Mouse (Mus musculus): ENCODE data around the gene Fgfr2. TPM values are rescaled to one million over a fixed set of nuclear protein-coding genes. Genes with fewer than 3 reads are reported as not detected.

The Fgfr2 gene
- polyA plus RNA-seq, 1 experiment, result 0.17 TPM

DNA sequence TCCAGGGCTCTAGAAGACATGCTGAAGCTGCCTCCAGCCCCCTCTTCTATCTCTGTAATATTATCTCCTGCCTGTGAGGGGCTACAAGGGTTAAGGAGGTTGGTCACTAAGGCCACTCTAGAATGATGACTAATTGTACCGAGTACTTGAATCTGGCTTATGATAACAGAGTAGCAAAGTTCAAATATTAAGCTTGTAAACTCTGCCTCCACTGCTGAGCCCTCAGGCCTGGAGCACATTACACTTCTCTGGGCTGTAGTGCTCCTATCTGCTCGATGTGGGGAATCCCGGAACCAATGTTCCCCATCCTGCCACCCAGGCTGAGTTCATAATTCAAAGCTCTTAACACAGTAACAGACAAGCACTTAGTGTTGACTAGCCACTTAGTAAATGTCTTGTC lies 2806.9 kb downstream of the Fgfr2 start:
- Histone ChIP-seq H3ac (ENCODE audit: control insufficient read depth, insufficient read length) (no peak overlapping the region), H3K79me2 (ENCODE audit: control insufficient read depth, insufficient read depth) (no peaks in the 10 kb centered on the region), H3K4me3 (no peak overlapping the region), H3K4me2 (ENCODE audit: low read depth) (no peak overlapping the region), H3K36me3 (ENCODE audit: control insufficient read depth, insufficient read depth) (no peaks in the 10 kb centered on the region), H3K27me3 (ENCODE audit: control insufficient read depth, insufficient read depth, insufficient read length) (peaks cover 15% of the 10 kb centered on the region)
- no peak for TF ChIP-seq MAX (IDR thresholded peaks at IDR 0.05; ENCODE audit: low read depth)
- no peak for TF ChIP-seq SRF (IDR thresholded peaks at IDR 0.05; ENCODE audit: control insufficient read depth, insufficient read length, low read depth)
- no peak for TF ChIP-seq CEBPB (IDR thresholded peaks at IDR 0.05; ENCODE audit: insufficient read depth, poor library complexity, severe bottlenecking)
- TF ChIP-seq E2F4 (IDR thresholded peaks at IDR 0.05; ENCODE audit: insufficient read depth), result no peak
- no peak for TF ChIP-seq POLR2AphosphoS2 (IDR thresholded peaks at IDR 0.05; ENCODE audit: insufficient read length, low read depth)
- TF ChIP-seq REST (IDR thresholded peaks at IDR 0.05; ENCODE audit: insufficient read depth, insufficient read length), result no peak
- no peak for TF ChIP-seq TCF12 (IDR thresholded peaks at IDR 0.05; ENCODE audit: insufficient read depth, poor library complexity, severe bottlenecking)
- TF ChIP-seq USF1 (IDR thresholded peaks at IDR 0.05; ENCODE audit: low read depth), result no peak
- TF ChIP-seq TCF3 (IDR thresholded peaks at IDR 0.05; ENCODE audit: insufficient read length, low read depth), result no peak

DNA sequence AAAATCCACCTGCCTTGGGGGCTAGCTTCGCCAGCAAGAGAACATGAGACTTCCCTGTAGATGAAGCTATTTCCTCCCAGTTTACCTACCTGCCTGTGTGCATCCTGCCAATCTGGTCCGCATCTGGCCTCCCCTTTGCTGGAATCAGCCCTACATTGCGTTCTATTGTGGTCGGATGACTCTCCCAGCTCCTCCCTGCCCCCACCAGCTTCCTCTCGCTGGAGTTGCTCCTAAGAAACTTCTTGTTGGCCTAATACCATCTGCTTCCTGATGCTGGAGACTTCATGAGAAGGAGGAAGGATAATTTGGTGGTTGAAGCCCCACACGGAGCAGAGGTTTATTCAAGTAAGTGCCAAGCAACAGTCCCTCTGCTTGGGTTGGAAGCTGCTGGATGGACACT lies 2807.9 kb downstream of the Fgfr2 start:
- Histone ChIP-seq H3K27me3 (ENCODE audit: control insufficient read depth, insufficient read depth, insufficient read length) (peaks cover 15% of the 10 kb centered on the region), H3K79me2 (ENCODE audit: control insufficient read depth, insufficient read depth) (no peaks in the 10 kb centered on the region)
- TF ChIP-seq USF1 (IDR thresholded peaks at IDR 0.05; ENCODE audit: low read depth), result no peak
- no peak for TF ChIP-seq SRF (IDR thresholded peaks at IDR 0.05; ENCODE audit: control insufficient read depth, insufficient read length, low read depth)
- TF ChIP-seq TCF3 (IDR thresholded peaks at IDR 0.05; ENCODE audit: insufficient read length, low read depth), result no peak
- TF ChIP-seq MYOG (IDR thresholded peaks at IDR 0.05; ENCODE audit: control insufficient read depth in 1 of 3, insufficient read depth in 1 of 3, insufficient read length in 2 of 3, low read depth in 2 of 3), result no peak
- TF ChIP-seq CEBPB (IDR thresholded peaks at IDR 0.05; ENCODE audit: insufficient read depth, poor library complexity, severe bottlenecking), result no peak
- no peak for TF ChIP-seq MAX (IDR thresholded peaks at IDR 0.05; ENCODE audit: low read depth)
- TF ChIP-seq REST (IDR thresholded peaks at IDR 0.05; ENCODE audit: insufficient read depth, insufficient read length), result no peak
- no peak for TF ChIP-seq POLR2AphosphoS2 (IDR thresholded peaks at IDR 0.05; ENCODE audit: insufficient read length, low read depth)
- no peak for TF ChIP-seq E2F4 (IDR thresholded peaks at IDR 0.05; ENCODE audit: insufficient read depth)
- TF ChIP-seq POLR2A (IDR thresholded peaks at IDR 0.05; ENCODE audit: insufficient read length, low read depth), result no peak
- TF ChIP-seq MYOD1 (IDR thresholded peaks at IDR 0.05; ENCODE audit: control insufficient read depth in 1 of 3, insufficient read length in 2 of 3, low read depth in 2 of 3), result no peak
- no peak for TF ChIP-seq TCF12 (IDR thresholded peaks at IDR 0.05; ENCODE audit: insufficient read depth, poor library complexity, severe bottlenecking)

DNA sequence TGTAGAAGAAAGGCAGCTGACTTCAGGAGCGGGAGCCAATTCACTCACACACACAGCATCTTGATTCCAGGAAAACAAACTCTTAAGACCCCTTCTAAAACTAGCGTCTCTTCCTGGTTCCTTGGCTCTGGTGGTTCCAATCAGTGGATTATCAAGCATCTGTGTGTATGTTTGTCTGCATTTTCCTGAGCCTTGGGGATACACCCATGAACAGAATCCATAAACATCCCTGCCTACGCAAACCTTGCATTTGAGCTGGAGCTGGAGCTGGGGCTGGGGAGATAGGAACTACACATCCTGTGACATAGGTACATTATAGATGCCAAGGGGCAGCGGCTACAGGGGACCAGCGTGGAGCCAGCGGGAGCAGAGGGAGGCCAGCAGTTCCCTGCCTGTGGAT lies 2808.5 kb downstream of the Fgfr2 start:
- Histone ChIP-seq H3K4me2 (ENCODE audit: low read depth) (no peak overlapping the region), H3K36me3 (ENCODE audit: control insufficient read depth, insufficient read depth) (no peaks in the 10 kb centered on the region), H3K79me2 (ENCODE audit: control insufficient read depth, insufficient read depth) (no peaks in the 10 kb centered on the region), H3ac (ENCODE audit: control insufficient read depth, insufficient read length) (no peak overlapping the region), H3K4me3 (no peak overlapping the region), H3K27me3 (ENCODE audit: control insufficient read depth, insufficient read depth, insufficient read length) (peaks cover 15% of the 10 kb centered on the region)
- TF ChIP-seq SRF (IDR thresholded peaks at IDR 0.05; ENCODE audit: control insufficient read depth, insufficient read length, low read depth), result no peak
- TF ChIP-seq USF1 (IDR thresholded peaks at IDR 0.05; ENCODE audit: low read depth), result no peak
- TF ChIP-seq MAX (IDR thresholded peaks at IDR 0.05; ENCODE audit: low read depth), result no peak
- no peak for TF ChIP-seq CEBPB (IDR thresholded peaks at IDR 0.05; ENCODE audit: insufficient read depth, poor library complexity, severe bottlenecking)
- no peak for TF ChIP-seq TCF12 (IDR thresholded peaks at IDR 0.05; ENCODE audit: insufficient read depth, poor library complexity, severe bottlenecking)
- TF ChIP-seq MYOD1 (IDR thresholded peaks at IDR 0.05; ENCODE audit: control insufficient read depth in 1 of 3, insufficient read length in 2 of 3, low read depth in 2 of 3), result no peak
- TF ChIP-seq TCF3 (IDR thresholded peaks at IDR 0.05; ENCODE audit: insufficient read length, low read depth), result no peak
- TF ChIP-seq POLR2A (IDR thresholded peaks at IDR 0.05; ENCODE audit: insufficient read length, low read depth), result no peak
- no peak for TF ChIP-seq POLR2AphosphoS2 (IDR thresholded peaks at IDR 0.05; ENCODE audit: insufficient read length, low read depth)
- no peak for TF ChIP-seq E2F4 (IDR thresholded peaks at IDR 0.05; ENCODE audit: insufficient read depth)
- no peak for TF ChIP-seq MYOG (IDR thresholded peaks at IDR 0.05; ENCODE audit: control insufficient read depth in 1 of 3, insufficient read depth in 1 of 3, insufficient read length in 2 of 3, low read depth in 2 of 3)
- no peak for TF ChIP-seq REST (IDR thresholded peaks at IDR 0.05; ENCODE audit: insufficient read depth, insufficient read length)

More for the DNA sequence above, 2807.9 kb downstream of the Fgfr2 start:
- Histone ChIP-seq H3K4me2 (ENCODE audit: low read depth) (no peak overlapping the region), H3K36me3 (ENCODE audit: control insufficient read depth, insufficient read depth) (no peaks in the 10 kb centered on the region), H3K4me3 (no peak overlapping the region), H3ac (ENCODE audit: control insufficient read depth, insufficient read length) (no peak overlapping the region)

DNA sequence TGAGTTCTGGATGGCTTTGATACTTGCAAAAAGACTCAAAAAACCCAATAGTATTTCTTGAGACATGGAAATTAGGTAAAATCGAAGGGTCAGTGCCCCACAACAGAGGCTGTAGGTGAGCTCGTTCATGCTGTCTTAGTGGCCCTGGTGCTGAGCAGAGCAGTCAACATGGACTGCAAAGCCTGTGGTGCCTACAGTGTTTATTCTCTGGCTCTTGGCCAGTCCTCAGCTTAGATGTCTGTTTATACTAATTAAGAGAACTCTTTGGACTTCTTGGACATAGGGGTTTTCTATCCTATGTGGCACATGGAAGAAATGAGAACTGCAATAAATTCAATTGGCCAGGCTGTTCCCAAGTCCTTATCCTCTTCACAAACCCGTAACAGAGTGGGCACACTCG lies 2811.8 kb downstream of the Fgfr2 start:
- Histone ChIP-seq H3K36me3 (ENCODE audit: control insufficient read depth, insufficient read depth) (no peaks in the 10 kb centered on the region), H3K27me3 (ENCODE audit: control insufficient read depth, insufficient read depth, insufficient read length) (peaks cover 15% of the 10 kb centered on the region), H3K4me3 (no peak overlapping the region), H3ac (ENCODE audit: control insufficient read depth, insufficient read length) (no peak overlapping the region), H3K4me2 (ENCODE audit: low read depth) (no peak overlapping the region), H3K79me2 (ENCODE audit: control insufficient read depth, insufficient read depth) (no peaks in the 10 kb centered on the region)
- TF ChIP-seq MYOD1 (IDR thresholded peaks at IDR 0.05; ENCODE audit: control insufficient read depth in 1 of 3, insufficient read length in 2 of 3, low read depth in 2 of 3) (no peak), MAX (IDR thresholded peaks at IDR 0.05; ENCODE audit: low read depth) (no peak), CEBPB (IDR thresholded peaks at IDR 0.05; ENCODE audit: insufficient read depth, poor library complexity, severe bottlenecking) (no peak), E2F4 (IDR thresholded peaks at IDR 0.05; ENCODE audit: insufficient read depth) (no peak), POLR2AphosphoS2 (IDR thresholded peaks at IDR 0.05; ENCODE audit: insufficient read length, low read depth) (no peak)

DNA sequence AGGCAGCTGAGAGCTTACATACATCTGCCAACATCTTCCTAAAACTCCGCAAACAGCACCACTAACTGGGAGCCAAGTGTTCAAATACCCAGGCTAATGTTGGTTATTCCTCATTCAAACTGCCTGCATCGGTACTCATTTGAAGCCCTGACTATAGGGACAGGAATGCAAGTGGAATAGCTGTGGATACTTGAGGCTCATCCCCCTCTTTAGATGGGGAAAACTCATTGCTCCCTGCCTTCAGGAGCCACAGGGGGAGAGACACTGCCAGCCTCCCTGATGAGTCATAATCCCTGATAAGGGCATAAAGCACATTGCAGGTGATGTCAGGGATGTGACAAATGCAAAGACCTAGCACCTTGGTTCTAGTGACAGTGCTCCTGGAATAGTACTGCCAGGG lies 2814.0 kb downstream of the Fgfr2 start:
- Histone ChIP-seq H3K4me2 (ENCODE audit: low read depth) (no peak overlapping the region), H3K4me3 (no peak overlapping the region), H3ac (ENCODE audit: control insufficient read depth, insufficient read length) (no peak overlapping the region), H3K36me3 (ENCODE audit: control insufficient read depth, insufficient read depth) (no peaks in the 10 kb centered on the region), H3K27me3 (ENCODE audit: control insufficient read depth, insufficient read depth, insufficient read length) (no peaks in the 10 kb centered on the region), H3K79me2 (ENCODE audit: control insufficient read depth, insufficient read depth) (no peaks in the 10 kb centered on the region)
- no peak for TF ChIP-seq POLR2A (IDR thresholded peaks at IDR 0.05; ENCODE audit: insufficient read length, low read depth)
- no peak for TF ChIP-seq SRF (IDR thresholded peaks at IDR 0.05; ENCODE audit: control insufficient read depth, insufficient read length, low read depth)
- TF ChIP-seq TCF12 (IDR thresholded peaks at IDR 0.05; ENCODE audit: insufficient read depth, poor library complexity, severe bottlenecking), result no peak
